Mouse (Mus musculus) ovary, adult 18-20 months (tissue): ENCODE results near the gene Cacna1d.

ENCODE experiments used
- DNase-seq: peaks from one replicate; pipeline ENCODE4 v3.0.0; 2022; ENCODE audit warnings: low spot score, mixed read lengths

The Cacna1d gene

DNA sequence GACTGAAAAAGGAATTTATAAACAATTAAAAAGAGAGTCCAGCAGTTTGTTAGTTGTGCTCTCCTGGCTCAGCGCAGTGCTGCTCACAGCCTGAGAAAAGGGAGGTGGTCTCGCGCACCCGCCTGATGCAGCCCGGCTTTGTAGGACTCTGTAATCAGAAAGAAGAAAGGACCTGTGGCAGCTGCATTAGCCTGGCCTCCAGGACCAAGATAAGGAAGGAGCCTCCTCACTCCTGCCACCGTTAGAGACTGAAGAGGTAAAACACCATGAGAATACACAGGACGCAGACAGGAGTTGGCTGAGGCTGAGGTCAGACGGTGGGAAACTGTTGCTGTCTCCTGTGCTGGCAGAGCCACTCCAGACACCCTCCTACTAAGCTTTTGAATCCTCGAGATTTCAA is at the start of gene Cacna1d:
Gene Cacna1d, minus strand, starts transcription at position 114 of the 400 bp plus-strand sequence.
- no peak for DNase-seq

DNA sequence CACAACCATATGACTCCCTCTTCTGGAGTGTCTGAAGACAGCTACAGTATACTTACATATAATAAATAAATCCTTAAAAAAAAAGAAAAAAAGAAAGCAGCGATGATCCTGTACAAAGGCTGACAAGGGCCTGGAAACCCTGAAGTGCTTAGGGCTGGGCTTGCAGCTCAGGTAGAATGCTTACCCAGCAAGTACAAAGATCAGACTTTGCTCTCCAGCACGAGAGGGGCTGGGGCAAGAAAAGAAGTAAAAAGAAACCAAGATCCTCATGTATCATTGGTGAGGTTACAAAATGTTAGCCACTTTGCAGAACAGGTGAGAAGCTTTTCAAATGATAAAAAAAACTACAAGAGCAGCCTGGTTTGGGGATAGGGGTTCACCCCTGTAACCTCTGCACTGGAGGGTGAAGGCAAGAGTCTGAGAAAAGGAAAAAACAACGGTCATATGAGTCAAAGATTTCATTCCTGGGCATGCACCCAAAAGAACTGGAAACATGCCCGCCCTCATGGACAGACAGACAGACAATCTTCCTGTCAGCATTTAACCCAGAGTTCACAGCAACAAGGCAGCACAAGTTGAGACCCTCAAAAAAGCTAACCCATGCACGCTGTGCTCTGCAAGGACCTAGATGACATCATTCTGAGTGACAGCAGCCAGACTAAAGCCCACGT is 42.7 kb upstream of the Cacna1d start:
- DNase-seq = no peak

DNA sequence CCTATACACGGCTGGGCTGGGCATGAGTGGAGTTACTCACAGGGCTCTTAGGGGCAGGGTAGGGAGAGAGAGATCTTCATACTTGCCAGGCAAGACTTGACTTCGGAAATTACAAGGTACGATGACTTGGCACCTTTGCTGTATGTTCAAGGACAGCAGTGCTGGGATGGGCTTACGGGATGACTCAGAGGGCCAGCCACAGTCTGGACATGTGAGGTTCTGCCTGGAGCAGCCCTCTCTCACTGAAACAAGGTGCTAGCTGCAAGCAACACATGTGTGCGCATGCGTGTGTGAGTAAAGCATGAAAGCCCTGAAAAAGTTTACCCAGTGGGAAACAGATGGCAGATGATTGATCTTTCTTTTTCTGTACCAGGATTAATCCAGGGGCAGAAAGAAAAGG is 40.6 kb upstream of the Cacna1d start:
- DNase-seq = no peak

DNA sequence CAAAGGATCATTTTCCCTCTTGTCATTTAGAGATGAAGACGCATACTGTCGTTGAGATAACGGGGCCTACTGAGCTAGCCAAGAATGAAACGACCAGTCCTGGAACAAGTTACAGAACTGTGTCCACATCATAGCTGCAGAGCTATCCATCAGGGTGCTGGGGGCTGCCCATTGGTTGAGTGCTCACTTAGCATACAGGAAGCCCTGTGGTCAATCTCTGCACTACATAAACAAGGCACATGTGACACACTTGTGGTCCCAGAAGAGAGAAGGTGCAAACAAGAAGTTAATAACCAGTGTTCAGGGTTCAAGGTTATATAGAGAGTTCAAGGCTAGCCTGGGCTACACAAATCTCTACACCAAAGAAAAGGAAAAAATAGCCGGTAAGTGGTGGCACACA is 40.2 kb upstream of the Cacna1d start:
- no peak for DNase-seq

DNA sequence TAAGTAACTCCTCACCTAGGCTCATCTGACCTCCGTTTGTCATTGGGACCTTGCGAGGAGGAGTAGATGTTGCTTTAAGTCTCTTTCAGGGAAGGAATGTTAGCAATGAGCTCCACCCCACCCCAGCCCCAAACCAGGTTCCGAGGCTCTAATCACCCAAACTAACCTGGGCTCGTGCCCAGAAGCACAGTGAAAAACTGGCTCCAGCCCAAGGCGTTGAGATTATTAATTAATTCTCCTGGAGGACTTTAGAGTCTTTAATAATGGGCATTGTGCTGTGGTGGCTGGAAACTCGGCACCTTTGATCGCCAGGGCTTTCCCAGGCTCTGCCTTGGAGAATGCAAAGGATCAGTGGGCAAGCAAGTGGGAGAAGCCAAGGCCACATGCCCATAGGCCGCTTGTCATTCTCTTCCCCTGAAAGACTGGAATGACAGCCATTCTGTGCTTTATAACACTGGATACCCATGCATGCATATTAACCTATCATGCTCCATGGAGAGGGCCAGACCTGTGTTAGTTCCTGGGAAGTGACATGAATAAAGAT is 39.5 kb upstream of the Cacna1d start:
- no peak for DNase-seq

DNA sequence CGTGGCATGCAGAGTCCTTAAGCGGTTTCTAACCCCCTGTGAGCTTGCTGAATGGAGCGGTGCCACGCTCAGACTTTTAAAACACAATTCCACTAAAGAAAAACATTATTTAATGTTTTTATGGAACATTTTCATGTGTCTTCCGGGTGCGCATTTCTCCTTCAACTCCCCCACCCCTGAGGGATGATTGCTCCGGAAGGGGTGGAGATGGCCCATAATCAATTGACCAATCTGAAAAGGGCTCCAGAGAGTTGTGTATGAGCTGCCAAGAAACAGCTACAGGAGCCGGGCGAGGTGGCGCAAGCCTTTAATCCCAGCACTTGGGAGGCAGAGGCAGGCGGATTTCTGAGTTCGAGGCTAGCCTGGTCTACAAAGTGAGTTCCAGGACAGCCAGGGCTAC is 38.2 kb upstream of the Cacna1d start:
- DNase-seq = no peak

DNA sequence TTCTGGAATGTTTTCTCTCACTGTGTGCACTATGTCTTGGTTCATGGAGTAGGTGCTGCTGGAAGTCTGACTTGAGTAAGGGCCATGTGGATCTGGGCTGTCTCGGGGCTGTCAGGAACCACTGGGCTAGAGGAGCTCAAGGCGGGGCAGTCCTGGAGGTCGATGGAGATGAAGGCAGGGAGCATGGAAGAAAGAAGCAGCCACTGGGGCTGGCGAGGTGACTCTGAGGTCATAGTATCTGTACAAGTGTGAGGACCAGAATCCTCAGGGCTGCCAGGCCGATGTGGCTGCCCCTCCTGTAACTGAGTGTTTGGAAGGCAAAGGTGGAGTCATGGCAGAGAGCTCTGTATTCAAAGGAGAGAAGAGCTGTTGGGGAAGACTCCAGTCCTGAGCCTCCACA is 37.7 kb upstream of the Cacna1d start:
- no peak for DNase-seq

DNA sequence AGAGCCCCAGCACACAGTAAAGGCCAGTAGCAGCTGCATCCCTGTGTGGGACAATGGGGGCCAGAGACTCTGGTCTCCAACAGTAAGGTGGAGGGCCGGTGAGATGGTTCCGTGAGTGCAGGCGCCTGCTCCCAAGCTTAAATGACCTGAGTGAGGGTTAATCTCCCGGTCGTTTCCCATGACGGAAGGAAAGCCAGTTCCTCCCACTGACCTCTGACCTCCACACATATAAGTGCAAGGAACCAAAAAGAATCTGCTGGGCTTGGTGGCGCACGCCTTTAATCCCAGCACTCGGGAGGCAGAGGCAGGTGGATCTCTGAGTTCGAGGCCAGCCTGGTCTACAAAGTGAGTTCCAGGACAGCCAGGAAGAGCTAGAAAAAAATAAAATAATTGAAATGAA is 37.1 kb upstream of the Cacna1d start:
- no peak for DNase-seq

DNA sequence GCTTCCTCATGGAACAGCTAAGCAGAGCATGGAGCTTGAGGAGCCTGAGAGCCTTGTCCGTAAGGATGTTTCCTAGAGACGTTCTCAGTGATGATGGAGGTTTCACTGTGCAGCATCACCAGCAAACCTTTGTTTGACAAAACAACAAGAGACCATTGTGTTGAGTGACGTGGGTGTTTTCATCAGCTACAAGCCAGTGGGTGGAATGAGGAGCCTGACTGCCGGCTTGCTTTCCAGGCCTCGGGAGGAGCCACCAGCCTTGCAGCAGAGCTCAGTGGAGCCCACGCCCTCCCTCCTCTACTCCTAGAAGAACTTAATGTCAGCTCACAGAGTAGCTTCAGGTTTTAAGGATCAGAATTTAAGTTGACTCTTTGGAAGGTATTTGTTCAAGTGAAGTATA is 32.1 kb upstream of the Cacna1d start:
- no peak for DNase-seq

DNA sequence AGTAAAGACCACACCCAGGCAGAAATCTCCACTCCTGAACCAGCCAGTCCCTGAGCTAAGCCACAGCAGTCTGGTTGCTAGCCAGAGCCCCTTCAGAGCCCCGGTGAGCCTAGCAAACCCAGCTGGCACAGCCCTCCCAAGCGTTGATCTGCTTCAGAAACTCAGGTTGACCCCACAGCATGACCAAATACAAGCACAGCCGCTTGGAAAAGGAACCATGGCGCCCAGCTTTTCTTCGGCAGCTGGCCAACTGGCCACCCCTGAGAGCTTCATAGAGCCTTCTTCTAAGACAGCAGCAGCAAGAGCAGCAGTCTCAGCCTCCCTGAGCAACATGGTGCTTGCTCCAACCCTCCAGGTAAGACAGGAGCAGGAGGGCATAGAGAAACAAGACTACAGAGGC is 28.1 kb upstream of the Cacna1d start:
- DNase-seq = no peak

DNA sequence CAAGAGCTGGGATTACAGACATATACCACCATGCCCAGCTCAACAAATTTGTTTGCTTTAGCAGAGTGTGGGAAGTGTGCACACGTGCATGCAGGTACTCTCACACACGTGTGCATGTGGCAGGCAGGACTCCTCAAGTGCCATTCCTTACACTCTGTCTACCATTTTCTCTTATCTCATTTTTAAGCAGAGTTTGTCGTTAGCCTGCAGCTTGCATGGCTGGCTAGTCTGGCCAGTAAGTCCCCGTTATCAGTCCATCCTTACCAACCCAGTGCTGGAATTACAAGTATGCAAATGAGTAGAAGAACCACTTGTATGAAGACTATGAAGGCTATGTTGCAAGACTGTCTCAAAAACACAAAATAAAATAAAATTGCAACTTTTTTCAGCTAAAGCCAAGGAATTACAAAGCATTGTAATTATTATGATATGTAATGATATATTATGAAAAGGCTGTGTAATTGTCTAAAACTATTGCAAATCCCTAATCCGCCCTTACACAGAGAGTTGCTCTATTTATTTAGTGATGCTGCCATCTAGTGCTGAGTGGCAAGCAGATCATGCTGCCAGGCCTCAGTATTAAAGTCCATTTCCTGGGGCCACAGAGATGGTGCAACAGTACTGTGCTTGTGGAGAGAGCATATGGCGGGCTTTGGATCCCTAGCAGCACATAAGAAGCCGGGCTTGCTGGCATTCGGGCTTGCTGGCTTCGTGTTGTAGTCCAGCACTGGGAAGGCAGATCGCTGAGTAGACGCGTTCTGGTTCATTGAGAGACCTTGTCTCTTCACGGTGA is 24.9 kb upstream of the Cacna1d start:
- DNase-seq = no peak

DNA sequence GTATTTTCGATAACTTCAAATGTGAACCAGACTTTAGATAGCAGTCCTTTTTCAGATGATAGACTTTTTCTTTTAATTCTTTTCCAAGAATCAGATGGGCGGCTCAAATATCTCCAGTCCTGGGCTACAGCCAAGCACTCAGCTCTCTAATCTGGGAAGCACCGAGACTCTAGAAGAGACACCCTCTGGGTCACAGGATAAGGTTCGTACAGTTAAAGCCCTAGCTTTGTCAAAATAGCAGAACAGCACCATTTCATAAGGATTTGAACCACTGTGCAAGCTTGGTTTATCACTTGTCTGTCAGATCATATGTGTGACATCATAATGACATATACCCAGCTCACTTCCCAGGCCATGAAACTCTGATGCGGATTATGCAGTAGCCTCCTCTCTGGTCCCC is 21.6 kb upstream of the Cacna1d start:
- no peak for DNase-seq

DNA sequence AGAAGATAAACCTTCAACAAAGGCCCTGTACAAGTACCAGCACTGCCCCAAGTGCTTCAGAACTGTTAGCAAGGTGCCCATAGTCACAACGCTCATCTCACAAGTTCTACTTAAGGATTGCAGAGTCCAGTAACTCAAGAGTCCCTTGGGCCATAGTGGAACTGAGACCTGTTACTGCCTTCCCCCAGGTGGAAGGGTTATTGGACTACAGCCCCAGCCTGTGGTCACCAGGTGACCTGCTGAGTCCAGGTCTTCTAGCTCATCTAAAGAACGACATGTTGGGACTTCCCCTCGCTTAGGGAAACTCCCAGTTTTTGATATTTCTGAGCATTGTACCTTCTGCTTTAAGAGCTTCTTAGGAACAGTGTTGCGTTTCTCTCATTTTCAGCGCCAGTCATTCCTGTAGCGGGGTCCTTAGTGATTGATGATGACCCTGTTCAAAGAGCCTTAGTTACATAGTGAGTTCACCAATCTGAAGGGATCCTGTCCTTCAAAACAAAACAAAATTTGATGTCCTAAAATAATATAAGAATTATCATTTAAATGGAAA is 19.0 kb upstream of the Cacna1d start:
- DNase-seq = no peak

DNA sequence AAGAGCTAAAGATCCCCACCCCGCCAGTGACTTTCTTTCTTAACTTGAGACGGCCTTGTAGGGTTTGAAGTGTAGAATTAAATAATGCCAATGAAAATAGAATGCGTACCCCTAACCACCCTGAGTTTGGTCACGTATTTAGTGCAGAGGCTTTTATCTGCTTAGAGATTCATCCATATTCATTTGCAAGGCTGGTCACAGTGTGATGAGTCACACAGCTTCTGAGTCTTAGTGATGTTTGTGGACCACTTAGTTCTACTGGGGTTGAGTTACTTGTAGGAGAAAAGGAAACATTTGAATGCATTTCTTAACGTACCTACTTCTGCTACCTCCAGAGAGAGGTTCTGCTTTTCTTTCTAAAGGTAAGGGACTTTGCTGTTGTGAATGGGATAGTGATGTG is 13.7 kb upstream of the Cacna1d start:
- no peak for DNase-seq

DNA sequence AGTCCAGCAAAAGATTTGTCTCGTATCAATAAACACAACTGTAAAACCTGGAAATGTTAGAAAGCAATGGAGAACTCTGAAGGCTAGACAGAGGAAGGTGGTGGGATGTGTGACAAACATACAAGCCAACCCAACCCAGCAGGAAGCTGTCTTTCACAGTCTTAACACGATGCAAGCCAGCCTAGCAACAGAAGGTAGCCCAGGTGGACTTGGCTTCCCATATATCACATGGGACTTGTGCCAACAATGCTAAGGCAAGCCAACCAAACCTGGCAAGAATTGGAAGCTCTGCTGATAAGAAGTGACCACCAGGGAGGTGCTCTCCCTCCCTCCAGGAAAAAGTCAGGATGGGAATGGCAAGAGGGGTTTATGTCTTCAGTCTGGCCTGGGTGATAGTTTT is 6.9 kb upstream of the Cacna1d start:
- no peak for DNase-seq

DNA sequence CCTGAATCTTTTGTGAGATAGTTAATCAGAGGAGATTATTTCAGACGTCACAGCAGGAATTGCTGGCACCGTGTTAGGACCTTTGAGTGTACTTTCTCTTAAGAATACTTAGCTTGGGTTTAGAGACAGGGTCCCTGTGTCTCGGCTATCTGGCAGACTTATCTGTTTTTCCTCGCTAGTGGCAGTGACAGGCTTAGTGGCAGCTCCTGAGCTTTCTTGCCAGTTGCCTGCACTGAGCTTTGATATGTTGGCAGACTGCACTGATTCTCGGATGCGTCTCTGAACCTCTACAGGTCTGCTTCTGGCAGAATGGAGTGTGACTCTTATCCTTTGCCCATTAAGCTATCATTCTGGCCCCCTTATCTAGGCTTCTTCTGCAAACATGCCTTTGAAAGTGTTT is 3.7 kb upstream of the Cacna1d start:
- no peak for DNase-seq

DNA sequence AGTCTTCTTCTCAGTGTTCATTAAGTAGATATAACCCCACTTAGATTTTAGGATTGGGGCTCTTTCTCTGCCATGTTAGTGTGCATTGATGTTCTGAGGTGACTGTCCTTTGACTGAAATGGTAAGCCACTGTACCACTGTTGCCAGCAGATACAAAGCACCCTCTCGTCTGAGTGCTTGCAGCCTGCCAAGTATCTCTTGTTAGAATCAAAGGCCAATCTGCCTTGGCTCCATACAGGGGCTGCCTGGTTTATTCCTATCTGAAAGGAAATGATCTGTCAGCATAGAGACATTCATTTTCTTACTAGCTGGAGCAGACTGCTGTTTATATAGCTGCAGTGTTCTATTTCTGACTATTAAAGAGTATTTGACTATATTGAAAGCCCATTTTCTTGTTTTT is 2.0 kb upstream of the Cacna1d start:
- DNase-seq = no peak

DNA sequence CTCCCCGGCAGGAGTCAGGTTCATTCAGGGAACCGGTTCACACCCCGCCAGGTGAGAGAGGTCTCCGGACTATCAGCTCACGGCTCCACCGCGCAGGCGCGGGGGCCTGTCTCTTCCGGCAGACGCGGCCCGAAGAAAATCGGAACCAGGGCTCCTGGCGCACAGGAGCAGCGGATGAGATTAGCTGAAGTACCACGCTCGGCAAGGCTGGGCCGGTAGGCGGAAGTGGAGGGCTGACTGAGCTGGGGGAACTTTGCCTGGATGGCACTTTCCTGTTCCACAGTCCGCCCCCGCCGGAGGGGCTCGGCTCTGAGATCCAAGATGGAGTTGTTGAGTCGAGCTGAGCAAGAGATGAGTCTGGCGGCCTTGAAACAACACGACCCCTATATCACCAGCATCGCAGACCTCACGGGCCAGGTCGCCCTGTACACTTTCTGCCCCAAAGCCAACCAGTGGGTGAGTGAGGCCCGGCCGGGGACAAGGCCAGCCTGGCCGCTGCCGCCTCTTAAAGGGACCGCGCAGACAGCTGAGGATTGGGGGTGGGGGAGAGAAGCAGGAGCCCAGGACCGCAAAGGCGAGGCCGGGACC is 11.8 kb downstream of the Cacna1d start, which contains the start of gene Dcp1a:
Gene Dcp1a, plus strand, starts transcription at position 175 of the 588 bp plus-strand sequence.
- peak; percentile 93 for DNase-seq

DNA sequence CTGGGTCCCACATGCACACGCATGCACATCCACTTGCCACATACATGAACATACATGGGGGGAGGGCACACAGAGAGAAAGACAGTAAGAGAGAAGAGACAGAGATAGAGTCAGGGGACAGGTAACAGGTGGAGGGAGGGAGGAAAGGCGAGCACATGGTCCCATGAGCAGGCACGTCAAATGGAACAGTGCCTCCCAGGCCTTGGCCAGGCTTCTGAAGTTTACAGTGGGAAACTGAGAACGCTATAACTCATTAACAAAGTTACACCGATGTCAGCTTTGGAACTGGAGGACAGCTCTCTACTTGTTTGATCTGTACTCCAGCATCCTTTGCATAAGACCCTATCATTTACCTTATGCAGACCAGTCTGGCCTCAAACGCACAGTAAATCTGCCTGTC is 16.8 kb downstream of the Cacna1d start:
- no peak for DNase-seq

DNA sequence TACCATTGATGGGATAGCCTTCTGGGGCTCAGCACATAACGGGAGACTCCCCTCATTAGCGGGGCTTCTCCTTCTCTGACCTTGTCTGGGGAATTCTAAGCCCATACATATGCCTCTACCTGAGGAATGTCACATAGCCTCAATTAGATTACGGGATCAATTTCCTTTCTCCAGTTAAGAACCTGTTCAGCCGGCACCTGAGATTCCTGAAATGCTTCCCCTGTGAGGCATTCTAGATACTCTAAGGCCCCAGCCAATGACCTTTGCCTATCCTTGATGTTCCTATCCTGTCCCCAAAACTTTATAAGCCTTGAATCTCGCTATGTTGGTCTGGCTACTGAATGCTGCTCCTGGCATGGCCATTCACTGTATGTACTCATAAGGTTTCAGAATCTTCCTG is 17.6 kb downstream of the Cacna1d start:
- no peak for DNase-seq

DNA sequence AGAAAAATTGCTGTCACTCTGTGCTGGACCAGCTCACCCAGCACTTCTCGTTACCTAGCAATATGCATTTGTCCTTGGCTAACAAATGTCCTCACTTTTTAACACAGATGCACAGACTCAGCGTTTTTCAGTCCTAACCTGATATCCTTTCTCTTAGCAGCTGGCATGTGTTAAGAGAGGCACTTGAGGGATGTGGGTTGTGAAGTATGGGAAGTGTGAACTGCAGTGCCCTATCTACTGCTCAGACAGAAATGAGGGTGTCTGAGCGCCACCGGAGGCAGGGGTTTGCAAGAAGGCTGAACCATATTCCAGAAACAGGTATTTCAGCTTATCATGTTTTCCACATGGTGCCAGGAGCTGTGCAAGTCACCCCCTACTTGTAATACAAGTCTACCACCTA is 27.9 kb downstream of the Cacna1d start:
- no peak for DNase-seq

DNA sequence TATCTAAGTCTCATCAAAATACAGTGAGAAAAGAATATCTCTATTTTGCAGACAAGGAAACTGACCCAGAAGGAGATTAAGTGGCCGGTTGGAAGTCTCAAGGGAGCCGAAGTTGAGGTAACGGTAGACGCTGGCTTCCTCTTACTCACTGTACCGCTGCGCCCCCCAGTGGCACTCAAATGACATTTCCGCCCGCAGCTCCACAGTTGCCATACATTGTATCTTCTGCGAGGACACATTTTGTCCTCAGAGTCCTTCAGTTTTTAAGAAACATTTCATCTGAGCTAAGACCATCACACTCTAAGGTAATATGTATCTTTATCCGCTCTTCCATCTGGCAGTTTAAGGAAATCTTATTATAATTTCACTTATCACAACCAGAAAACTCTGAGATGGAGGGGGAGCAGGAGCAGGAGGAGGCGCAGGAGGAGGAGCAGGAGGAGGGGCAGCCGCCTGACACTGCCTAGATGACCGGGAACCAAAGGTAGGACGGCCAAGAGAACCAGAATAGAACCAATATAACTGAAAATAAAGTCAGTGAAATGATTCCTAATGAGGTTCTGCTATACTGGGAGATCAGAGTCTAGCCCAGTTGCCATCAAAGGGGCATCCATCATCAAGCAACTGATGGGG is 31.2 kb downstream of the Cacna1d start:
- peak; percentile 38 for DNase-seq
